Mouse (Mus musculus) adrenal gland, postnatal 4 days (tissue): ENCODE results near the gene Adcy6. TPM values are rescaled to one million over a fixed set of nuclear protein-coding genes. Genes with fewer than 3 reads are reported as not detected.

Source experiments
- DNase-seq, 2 experiments: peaks; one replicate each; pipeline ENCODE4 v3.0.0; 2021 to 2022; ENCODE audit warnings: low spot score in 2 of 2, mixed read lengths in 2 of 2
- total RNA-seq, 2 experiments: library from RNA; stranded (reverse); gene quantifications; 2 replicates each; pipeline ENCODE4 v1.2.3; 2021

The Adcy6 gene
- total RNA-seq, 2 experiments from 2014 or later = 78.0 to 83.3 TPM

DNA sequence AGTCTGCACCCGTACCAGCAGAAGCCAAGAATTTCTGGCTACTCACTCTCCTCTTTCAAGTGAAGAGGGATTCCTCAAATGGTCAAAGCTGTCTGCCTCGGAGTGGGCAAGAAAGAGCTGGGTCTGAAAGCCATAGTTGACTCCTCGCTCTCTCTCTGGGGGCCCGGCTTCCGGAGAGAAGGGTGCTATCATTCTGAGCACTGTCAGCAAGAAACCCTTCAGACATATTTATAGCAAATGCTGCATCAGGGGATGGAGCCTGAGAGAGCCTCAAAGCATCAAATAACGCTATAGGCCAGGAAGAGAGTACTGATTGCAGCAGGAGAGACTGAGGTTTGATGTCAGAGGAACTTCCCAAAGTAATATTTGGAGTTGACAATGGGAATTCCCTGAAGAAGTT is 19.6 kb upstream of the Adcy6 start:
- no peak for DNase-seq

DNA sequence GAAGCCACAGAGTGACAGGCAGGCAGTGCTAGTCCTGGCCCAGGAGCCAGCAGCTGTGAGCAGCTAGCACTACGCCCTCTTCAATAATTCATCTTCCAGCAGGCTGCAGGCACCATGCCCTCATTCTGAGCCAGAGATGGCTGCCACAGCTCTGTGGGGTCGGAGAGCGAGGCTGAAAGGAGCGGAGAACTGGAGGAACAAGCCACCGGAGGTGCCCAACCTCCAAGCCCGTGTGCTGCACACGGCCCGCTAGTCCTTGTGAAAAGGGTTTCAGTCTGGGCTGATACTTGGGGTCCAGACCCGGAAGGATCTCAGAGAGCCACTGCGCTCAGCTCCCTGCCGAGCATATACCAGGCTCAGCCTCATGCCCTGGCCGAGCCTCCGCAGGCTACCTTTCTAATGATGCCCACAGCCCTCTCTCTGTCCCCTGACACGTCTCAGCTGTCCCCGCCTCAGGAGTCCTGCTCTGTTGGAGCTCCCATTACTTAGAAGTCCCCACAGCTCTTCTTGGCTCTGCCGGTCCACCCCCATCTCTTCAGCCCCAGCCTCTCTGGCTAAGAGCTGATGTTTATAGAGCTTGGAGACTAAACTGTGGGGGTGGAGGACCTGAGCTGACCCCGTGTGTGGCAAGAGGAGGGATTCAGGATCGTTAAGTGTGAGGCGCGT is 18.8 kb upstream of the Adcy6 start:
- DNase-seq = no peak

DNA sequence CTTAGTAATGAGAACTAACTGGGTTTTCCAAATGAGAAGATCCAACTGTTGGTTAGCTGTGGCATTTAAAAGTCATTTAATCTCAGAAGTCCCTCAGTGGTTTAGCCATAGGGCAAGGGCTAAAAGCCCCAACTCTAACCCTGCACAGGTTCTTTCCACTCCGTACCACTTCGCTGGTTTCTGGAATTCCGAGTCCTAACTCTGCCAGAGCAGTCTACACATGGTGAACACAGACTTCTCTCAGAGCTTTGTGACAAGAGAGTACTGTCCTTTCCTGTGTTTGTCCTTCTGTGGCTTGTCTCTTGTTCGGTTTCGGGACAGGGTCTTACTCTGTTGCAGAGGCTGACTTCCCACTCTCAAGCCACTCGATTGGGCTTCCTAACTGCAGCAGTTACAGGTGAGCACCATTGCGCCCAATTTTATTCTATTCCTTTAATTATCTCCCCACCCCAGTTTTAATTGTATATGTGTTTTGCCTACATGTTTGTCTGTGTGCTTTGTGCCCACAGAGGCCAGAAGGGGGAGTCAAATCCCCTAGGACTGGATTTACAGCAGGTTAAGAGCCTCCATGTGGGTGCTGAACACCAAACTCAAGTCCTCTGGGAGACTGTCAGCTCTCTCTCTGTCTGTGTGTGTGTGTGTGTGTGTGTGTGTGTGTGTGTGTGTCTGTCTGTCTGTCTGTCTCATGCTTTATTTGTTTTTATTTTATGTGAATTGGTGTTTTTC is 16.8 kb upstream of the Adcy6 start:
- DNase-seq = no peak

DNA sequence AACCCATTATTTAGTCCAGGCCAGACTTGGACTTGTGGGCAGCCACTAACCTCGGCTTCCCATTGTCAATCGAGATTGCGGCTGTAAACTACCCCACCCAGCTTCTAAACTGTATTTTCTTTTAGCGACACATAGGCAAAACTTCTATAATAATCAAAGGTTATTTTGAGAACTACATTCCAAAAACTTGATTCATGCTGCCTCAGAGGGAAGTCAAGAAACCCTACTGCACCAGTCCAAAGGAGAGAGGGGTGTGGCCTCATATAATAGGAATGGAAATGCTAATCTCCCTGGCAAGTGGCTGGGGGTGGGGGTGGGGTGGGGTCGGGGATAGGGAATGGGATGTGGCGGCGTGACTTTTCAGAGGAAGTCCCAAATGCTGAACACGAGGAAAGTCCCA is 16.2 kb upstream of the Adcy6 start:
- no peak for DNase-seq

DNA sequence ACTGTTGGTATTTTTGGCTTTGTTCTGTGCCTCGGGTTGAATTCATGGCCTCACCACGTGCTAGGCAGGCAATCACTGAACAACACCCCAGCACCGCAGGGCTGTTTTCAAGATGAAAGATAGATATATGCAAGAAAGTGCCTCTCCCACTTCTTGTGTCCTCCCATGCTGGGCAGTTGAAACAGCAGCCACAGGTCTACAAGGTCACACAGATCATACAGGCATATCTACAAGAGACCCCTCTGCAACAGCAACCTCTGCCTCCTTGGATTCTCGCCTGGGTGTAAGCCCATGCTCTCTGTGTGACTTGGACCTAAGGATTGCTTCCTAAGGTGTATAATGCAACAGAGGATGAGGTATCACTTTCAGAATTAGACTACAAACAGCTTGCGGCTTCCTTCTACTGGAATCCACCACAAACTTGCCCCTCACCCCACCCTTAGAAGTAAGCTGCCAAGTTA is 13.5 kb upstream of the Adcy6 start:
- no peak for DNase-seq

DNA sequence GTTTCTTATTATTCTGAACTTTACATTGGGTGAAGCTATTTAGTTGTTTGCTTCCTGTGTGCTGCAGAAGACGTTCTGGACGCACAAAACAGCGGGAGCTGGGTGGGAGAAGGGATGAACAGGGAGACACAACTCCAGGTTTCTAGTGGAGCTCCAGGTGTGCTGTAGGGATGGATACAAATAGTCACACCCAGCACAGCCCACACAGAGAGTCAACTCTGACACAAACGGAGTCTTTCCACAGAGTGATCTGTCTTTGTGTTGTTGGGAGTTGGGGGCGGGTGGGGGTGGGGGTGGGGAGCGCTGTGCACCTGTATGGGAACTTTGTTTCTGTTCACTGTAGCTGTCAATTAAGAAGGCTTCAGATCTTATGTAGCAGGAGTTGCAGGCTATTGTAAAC is 12.8 kb upstream of the Adcy6 start:
- DNase-seq = no peak

DNA sequence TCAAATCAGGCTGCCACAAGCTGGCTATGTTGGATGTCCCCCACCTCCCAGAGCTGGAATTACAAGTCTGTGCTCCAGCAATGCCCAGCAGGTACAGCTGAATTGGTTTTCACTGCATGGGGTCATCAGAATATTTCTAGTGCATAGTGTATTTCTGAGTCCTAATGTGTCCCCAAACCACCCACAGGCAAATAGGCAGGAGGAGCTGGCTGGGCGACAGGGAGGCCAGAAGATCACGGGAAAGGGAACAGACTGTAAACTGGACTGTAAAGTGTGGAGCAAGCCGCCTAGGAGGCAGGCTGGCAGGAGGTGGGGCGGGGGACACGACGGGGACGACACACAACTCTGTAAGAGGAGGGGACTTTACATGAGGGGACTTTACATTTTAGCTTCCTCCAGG is 12.3 kb upstream of the Adcy6 start:
- no peak for DNase-seq

DNA sequence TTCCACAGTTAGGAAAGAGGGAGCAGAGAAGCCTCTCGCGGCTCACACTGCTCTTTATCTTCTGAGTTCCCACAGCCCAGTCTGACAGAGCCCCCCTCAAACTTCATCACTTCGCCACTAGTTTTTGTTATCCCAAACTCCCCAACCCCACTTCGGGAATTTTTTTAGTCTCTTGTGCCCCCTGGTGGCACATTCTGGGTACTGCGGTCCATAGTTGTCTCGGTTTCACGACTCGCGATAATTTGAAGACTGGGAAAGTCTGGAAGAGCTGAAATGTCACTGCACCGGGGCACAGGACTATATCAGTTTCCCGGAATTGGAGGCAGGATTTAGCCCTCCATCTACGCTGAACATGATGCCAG is 7.3 kb upstream of the Adcy6 start:
- peak; percentile 54 to 75 for DNase-seq

DNA sequence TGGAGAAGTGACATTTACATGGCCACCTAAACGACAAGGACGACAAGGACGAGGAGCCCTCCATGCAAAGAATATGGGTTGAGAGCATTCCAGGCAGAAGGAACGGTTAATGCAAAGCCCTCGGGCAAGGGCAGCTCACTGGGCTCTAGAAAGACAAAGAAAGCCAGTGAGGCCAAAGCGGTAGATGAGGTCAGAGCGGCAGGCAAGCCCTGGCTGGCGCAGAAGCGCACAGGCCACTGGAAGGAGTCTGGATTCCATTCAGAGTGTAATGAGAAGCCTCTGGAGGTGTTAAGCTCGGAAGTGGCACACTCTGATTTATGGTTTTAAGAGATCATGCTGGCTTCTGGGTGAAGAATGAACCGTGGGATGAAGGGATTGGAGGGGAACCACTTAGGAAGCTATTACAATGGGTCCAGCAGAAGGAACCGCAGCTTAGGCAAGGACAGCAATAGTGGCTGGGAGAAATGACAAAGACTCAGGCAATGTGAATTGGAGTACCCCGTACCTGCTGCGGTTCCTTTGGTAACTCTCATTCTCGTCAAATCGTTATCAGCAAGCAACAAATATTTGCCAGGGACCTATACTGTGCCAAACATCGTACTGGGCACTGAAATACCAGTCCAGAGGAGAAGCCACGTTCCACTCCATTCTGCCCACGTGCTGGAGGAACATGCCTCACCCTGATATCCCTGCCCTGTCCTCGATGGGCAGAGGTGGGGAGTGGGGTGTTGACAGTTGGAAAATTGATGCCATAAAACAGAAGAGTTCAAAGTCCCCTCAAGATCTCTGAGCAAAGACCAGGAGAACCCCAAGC is 6.7 kb upstream of the Adcy6 start:
- DNase-seq = no peak

DNA sequence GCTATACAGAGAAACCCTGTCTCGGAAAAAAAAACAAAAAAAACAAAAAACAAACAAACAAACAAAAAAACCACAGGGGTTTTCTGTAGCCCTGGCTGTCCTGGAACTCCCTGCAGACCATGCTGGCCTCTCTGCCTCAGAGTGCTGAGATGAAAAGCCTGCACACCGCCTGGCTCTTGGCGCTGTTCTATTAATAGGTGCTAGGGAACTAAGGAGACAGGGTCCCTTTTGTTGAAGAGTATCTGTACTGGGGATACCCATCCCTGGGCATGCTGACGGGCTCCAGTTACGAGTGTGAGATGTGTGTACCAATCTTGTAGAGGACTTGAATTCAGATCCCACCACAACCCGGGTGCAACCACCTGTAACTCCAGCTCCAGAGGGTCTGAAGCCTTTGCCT is 5.9 kb upstream of the Adcy6 start:
- no peak for DNase-seq

DNA sequence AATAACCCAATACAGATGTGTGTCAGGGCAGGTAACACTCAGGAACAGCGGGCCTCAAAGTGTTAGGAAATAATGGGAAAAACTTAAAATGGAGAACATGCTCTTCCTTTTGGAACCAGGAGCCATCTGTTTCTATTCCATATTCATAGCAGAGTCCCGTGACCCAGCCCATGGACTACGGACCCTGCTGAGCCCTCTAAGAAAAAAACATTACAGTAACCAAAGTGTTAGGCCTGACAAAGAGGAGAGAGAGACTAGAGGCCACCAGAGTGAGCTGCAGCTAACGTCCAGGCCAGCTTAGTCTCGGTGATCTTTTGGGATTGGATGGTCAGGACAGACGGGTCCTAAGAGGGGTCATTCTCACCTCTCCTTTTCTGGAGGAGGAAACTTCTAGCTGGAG is 5.1 kb upstream of the Adcy6 start:
- DNase-seq = no peak

DNA sequence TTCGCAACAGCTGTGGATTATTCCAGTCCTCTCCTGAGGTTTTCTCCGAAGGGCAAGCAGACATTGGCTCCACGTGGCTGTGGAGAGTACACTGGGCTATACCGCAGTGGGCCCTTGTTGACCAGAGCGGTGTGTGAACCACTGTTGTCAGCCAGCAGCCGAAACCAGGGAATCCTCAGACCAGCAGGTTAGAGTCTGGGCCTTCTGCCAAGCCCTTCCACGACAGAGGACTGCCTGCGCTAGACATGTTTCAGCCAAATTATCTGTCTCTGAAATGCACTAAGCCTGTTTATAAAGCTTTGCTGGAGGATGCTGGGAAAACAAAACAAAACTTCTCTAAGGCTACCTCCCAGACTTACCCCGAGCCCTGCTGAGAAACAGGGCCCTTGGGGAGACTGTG is 4.7 kb upstream of the Adcy6 start:
- DNase-seq = no peak

DNA sequence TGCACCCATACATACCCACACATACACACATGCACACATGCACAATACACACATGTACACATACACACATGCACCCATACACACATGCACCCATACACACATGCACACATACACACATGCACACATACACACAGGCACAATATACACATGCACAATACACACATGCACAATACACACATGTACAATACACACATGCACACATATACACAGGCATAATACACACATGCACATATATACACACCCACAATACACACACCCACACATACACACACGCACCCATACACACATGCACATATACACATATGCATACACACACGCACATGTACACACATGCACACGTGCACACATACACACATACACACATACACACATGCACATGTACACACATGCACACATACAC is 2.4 kb upstream of the Adcy6 start:
- DNase-seq = no peak

DNA sequence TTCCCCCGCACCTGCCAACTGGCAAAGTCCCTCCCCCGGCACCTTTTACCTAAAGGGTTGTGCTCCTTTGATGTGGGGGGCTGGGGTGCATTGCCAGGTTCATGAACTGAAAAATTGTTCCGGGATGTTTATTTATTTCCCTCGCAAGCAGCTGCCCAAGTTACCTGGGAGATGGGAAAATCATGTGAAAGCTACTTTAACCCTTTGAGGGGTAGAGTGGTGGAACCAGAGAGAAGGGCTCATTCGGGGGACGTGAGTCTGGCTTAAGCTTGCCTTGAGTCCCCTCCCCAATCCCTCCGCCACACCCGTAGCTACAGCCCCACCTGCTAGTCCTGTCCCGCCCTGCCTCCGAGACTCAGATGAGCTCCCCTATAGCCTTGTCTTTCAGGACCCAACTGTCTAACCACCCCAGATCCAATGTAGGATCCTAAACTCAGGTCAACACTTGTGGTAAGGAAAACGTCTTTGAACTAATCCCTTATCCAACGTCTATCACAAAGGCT is 306 bp upstream of the Adcy6 start:
- DNase-seq = no peak

DNA sequence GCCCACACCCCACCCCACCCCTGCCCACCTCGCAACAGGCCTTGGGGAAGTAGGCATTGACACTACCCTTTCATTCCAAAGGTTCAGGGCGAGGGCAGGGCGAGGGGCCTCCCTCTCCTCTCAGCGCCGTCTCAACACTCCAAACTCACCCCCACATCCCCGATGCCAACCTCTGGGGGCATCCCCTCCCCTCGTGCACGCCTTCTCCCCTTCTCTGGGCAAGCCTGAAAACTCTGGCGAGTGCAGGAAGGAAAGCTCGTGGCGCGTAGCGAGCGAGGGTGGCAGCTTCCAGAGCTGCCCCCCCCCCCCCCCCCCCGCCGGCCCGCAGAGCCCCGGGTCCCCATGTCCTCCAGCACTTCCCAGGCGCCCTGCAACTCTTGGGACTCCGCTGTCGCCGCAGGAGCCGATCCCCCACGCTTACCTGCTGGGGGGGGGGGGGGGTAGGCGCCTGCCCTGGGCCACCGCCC is 1.1 kb downstream of the Adcy6 start:
- no peak for DNase-seq

DNA sequence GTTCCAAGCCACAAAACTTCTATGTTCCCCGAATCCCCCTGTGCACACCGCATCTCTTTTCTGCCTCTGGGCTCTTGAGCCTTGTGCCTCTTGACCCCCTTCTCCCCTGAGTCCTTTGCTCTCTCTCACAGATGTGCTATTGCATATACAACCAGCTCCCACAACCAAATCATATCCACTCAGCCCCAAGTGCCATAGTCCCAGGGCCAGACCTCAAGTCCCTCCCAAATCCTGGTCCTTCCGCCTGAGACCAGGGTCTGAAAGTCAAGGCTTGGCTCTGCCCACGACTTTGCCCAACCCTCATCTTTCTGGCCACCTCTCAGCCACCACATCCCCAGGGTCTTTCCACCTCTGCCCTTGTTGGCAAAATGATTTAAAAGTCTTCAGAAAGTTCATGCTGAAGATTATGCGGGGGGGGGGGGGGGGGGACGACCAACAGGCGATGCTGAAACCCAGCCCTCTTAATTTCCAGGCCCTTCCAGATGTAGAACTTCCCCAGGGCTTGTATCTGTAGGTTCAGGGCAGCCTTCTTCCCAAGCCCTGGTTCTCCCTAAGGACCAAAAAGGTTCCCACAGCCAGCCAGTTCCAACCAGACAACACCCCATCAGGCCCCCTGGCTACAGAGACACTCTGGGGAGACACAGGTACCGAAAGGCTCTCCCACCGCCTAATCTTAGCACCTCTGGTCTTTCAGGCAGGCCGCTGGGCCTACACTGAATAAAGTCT is 1.7 kb downstream of the Adcy6 start:
- DNase-seq = no peak

DNA sequence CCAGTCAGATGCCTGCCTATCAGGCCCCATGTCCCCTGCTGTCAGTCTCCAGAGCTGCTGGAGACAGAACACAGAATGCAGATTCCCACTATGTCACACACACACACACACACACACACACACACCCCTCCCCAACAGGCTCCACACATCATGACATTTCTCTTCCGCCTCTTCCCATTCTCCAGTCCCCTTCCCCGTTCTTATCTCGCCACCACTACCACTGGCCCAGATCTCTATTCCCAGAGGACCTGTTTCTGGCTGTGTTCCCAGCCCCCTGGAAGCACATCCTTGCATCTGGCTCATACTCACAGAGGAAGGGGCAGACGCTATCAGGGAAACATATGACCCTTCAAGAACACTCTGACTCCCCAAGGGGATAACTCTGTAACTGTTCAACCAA is 2.3 kb downstream of the Adcy6 start:
- DNase-seq = peak in 1 of 2 experiments; percentile 25

DNA sequence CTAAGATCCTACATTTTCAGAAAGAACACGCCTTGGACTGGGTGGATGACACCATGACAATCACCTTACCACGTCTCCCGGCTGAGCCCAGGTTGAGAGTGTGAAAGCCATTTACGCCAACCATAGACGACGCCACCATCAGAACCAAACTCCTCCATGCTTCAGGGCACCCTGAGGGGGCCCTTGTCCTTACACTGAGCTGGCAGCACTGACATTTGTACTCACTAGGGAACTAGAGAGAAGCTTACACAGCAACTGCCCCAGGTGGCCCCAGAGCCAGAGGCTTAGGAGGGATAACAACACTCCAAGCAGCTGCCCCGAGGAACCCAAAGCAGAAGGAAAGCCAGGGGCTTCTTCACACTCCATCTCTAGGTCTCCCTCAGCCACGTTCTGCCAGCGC is 3.1 kb downstream of the Adcy6 start:
- no peak for DNase-seq

DNA sequence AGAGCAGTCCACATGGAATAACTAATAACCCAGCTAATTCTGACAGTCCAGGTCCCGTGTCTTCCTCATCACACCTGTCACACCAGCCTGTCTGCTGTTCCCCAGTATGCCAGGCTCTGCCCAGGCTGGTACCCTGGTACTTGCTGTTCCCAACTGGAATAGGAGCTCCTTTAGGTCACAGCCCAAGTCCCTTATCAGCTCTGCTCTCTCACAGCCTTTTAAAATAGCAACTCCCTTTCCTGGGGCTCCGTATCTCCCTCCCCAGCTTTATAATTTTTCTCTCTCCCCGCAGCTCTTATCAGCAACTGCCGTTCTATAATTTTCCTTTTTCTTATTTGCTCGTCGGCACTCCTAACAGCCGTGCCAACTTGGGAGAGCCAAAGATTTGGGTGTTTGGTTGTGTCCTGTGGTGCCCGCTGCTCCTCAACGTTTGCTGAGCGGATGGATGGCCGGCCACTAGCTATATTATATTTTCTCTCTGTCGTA is 3.8 kb downstream of the Adcy6 start:
- no peak for DNase-seq

DNA sequence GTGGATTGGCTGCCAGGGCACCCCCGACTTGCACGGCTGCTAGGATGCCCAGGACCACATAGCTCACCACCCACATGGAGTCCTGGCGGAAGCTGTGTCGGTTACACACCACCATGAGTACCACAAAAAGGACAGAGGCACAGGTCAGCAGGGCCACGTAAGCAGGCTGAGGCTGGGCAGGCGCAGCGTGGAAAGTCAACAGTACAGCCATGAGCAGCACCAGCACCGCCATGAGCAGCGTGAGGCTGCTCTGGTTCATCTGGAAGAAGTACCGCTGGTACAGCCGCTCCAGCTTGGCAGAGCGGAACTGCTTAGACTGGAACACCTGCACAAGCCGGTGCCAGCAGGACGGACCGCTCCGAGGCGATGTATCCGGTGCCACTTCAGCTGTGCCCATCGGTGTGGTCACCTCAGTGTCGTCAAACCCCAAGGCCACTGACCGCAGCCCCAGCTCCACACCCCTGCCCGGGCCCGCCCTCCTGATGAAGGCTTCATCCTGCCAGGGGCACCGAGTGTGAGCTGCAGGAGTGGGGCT is 5.8 kb downstream of the Adcy6 start:
- DNase-seq = no peak

DNA sequence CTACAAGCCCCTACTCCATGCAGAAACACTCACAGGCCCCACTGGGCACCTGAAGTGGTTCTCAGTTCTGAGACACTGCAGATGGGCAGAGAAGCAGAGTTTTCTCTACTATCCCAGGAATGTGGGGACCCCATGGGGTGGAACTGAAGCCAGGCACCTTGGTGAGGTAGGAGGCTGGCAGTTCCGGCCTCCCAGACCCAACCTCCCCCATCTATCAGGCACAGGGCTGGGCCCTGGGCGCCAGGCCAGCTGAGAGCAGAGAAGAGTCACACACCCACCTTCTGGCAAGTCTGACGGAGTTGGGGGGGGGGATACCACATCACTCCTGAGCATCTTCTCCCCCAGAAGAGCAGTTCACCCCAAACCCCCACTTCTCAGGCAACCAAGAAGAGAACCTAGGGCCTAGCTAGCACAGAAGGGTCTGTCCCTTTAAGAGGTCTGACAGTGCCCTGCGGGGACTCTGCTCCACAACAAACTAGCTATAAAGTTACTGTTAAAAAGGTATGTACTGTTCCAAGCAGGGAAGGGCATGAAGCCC is 6.9 kb downstream of the Adcy6 start:
- no peak for DNase-seq
